In genomic region chr15:28227316-28227715, GRCm38 (mm10) we compare ENCODE assay signal across 26 mouse cellular contexts. TPM values are rescaled to one million over a fixed set of nuclear protein-coding genes. Genes with fewer than 3 reads are reported as not detected.
DNase-seq lines count a peak whose midpoint lies in the region; ATAC-seq and TF ChIP-seq lines count a peak whose summit lies in the region.
"Had no signal": no experiment of that assay in that cellular context is flagged by ENCODE, and none has a peak within 500 bp of the region (broad histone marks: within the 10 kb centered on the region; RNA-seq: fewer than 3 reads in every experiment).

No protein-coding gene starts in this region.

- TF ChIP-seq CTCF in cerebellum, adult 2 months (IDR thresholded peaks at IDR 0.05; ENCODE audit: borderline replicate concordance, insufficient read depth, low read depth, low read length), result no peak

- no peak overlapping the region for H3K4me3 ChIP-seq in midbrain, embryonic 11.5 days (ENCODE audit: low read depth, low read length)
- H3K4me3 ChIP-seq in midbrain, embryonic 15.5 days, result no peak overlapping the region
- H3K4me3 ChIP-seq in forebrain, embryonic 11.5 days (ENCODE audit: low read depth, low read length), result no peak overlapping the region
- H3K4me3 ChIP-seq in cerebellum, adult 2 months (replicated peaks; ENCODE audit: insufficient read depth, low read depth, low read length), result no peak overlapping the region
- H3K4me3 ChIP-seq: embryonic facial prominence, embryonic 13.5 days; embryonic facial prominence, embryonic 15.5 days; erythroblast, embryonic 14.5 days; forebrain, embryonic 10.5 days; forebrain, embryonic 13.5 days; forebrain, embryonic 15.5 days had no signal

- H3K27ac ChIP-seq in midbrain, embryonic 11.5 days (ENCODE audit: low read depth, low read length), result no peak overlapping the region
- H3K27ac ChIP-seq in midbrain, embryonic 15.5 days, result no peak overlapping the region
- H3K27ac ChIP-seq in forebrain, embryonic 11.5 days (ENCODE audit: low read depth, low read length), result no peak overlapping the region
- H3K27ac ChIP-seq in cerebellum, adult 2 months (ENCODE audit: insufficient read depth, low read length), result no peak overlapping the region
- H3K27ac ChIP-seq: embryonic facial prominence, embryonic 13.5 days; embryonic facial prominence, embryonic 15.5 days; forebrain, embryonic 10.5 days; forebrain, embryonic 13.5 days; forebrain, embryonic 15.5 days had no signal

- peak; percentile 39 for DNase-seq in midbrain, embryonic 11.5 days (ENCODE audit: low spot score, missing footprints)
- DNase-seq in R1 (ENCODE audit: low read depth, low spot score), result peak; percentile 57
- no peak for DNase-seq in forebrain, embryonic 11.5 days (ENCODE audit: low spot score)
- no peak for DNase-seq in cerebellum, adult 2 months
- DNase-seq: adrenal gland, adult 8-10 months; adrenal gland, postnatal 14 days; adrenal gland, postnatal 36 days; B cell, adult 2 months; cerebellum, adult 11-12 months; cerebellum, adult 8-10 months; cerebellum, adult 9-11 months; cerebellum, postnatal 14 days; cerebellum, postnatal 36 days; embryo, embryonic 11 days; forebrain, postnatal 0 days had no signal

- WGBS in midbrain, embryonic 11.5 days, result 60% methylated on average over 3 of the region's 3 CpGs
- 62% methylated on average over 3 of the region's 3 CpGs for WGBS in midbrain, embryonic 15.5 days
- 62% methylated on average over 3 of the region's 3 CpGs for WGBS in forebrain, embryonic 11.5 days
- 65% methylated on average over 3 of the region's 3 CpGs for WGBS in cerebellum, adult 2 months

- no peaks in the 10 kb centered on the region for H3K27me3 ChIP-seq in midbrain, embryonic 11.5 days (ENCODE audit: control insufficient read depth, insufficient read depth, low read length)
- no peaks in the 10 kb centered on the region for H3K27me3 ChIP-seq in midbrain, embryonic 15.5 days (replicated peaks)
- H3K27me3 ChIP-seq in forebrain, embryonic 11.5 days (ENCODE audit: control insufficient read depth, insufficient read depth, low read length), result no peaks in the 10 kb centered on the region
- no peaks in the 10 kb centered on the region for H3K27me3 ChIP-seq in cerebellum, adult 2 months (ENCODE audit: control insufficient read depth, insufficient read depth, low read length)
- H3K27me3 ChIP-seq: embryonic facial prominence, embryonic 13.5 days; embryonic facial prominence, embryonic 15.5 days; forebrain, embryonic 13.5 days; forebrain, embryonic 15.5 days had no signal

- no peaks in the 10 kb centered on the region for H3K9me3 ChIP-seq in midbrain, embryonic 11.5 days (ENCODE audit: control insufficient read depth, low read length)
- H3K9me3 ChIP-seq in midbrain, embryonic 15.5 days, result no peaks in the 10 kb centered on the region
- no peaks in the 10 kb centered on the region for H3K9me3 ChIP-seq in forebrain, embryonic 11.5 days (ENCODE audit: control insufficient read depth, low read length)
- H3K9me3 ChIP-seq: embryonic facial prominence, embryonic 13.5 days; embryonic facial prominence, embryonic 15.5 days; forebrain, embryonic 10.5 days; forebrain, embryonic 13.5 days; forebrain, embryonic 15.5 days had no signal

- ATAC-seq in midbrain, embryonic 11.5 days (ENCODE audit: low FRiP score), result no peak
- no peak for ATAC-seq in midbrain, embryonic 15.5 days (replicated peaks)
- ATAC-seq in forebrain, embryonic 11.5 days (replicated peaks; ENCODE audit: low FRiP score), result no peak
- ATAC-seq: activated CD4-positive, CD25-positive, alpha-beta regulatory T cell, adult 4 months; CD4-positive, CD25-positive, alpha-beta regulatory T cell, adult 4 months; forebrain, embryonic 13.5 days; forebrain, embryonic 15.5 days; forebrain, postnatal 0 days; Patski had no signal

- H3K36me3 ChIP-seq in midbrain, embryonic 11.5 days (ENCODE audit: control insufficient read depth, insufficient read depth, low read length), result no peaks in the 10 kb centered on the region
- H3K36me3 ChIP-seq in midbrain, embryonic 15.5 days (replicated peaks), result no peaks in the 10 kb centered on the region
- H3K36me3 ChIP-seq in forebrain, embryonic 11.5 days (ENCODE audit: control insufficient read depth, insufficient read depth, low read length), result no peaks in the 10 kb centered on the region
- H3K36me3 ChIP-seq: embryonic facial prominence, embryonic 13.5 days; embryonic facial prominence, embryonic 15.5 days; forebrain, embryonic 10.5 days; forebrain, embryonic 15.5 days; G1E had no signal

- H3K4me2 ChIP-seq in midbrain, embryonic 11.5 days, result no peak overlapping the region
- H3K4me2 ChIP-seq in midbrain, embryonic 15.5 days, result no peak overlapping the region
- H3K4me2 ChIP-seq in forebrain, embryonic 11.5 days (ENCODE audit: low read depth, low read length, severe bottlenecking), result no peak overlapping the region
- H3K4me2 ChIP-seq: embryonic facial prominence, embryonic 13.5 days; embryonic facial prominence, embryonic 15.5 days; forebrain, embryonic 13.5 days; forebrain, embryonic 15.5 days had no signal

- TF ChIP-seq POLR2A in cerebellum, adult 2 months (IDR thresholded peaks at IDR 0.05; ENCODE audit: borderline replicate concordance, insufficient read depth, low read length), result no peak

- no peaks in the 10 kb centered on the region for H3K4me1 ChIP-seq in midbrain, embryonic 11.5 days (ENCODE audit: control insufficient read depth, insufficient read depth, low read length)
- no peaks in the 10 kb centered on the region for H3K4me1 ChIP-seq in midbrain, embryonic 15.5 days
- H3K4me1 ChIP-seq in forebrain, embryonic 11.5 days (replicated peaks; ENCODE audit: control insufficient read depth, insufficient read depth, low read length), result no peaks in the 10 kb centered on the region
- H3K4me1 ChIP-seq in cerebellum, adult 2 months (ENCODE audit: control insufficient read depth, insufficient read depth, low read length), result no peaks in the 10 kb centered on the region
- H3K4me1 ChIP-seq: embryonic facial prominence, embryonic 13.5 days; embryonic facial prominence, embryonic 15.5 days; forebrain, embryonic 10.5 days; forebrain, embryonic 13.5 days; forebrain, embryonic 15.5 days had no signal

- no peak overlapping the region for H3K9ac ChIP-seq in midbrain, embryonic 11.5 days (ENCODE audit: low read length)
- no peak overlapping the region for H3K9ac ChIP-seq in midbrain, embryonic 15.5 days
- H3K9ac ChIP-seq in forebrain, embryonic 11.5 days (ENCODE audit: low read length), result no peak overlapping the region
- H3K9ac ChIP-seq: embryonic facial prominence, embryonic 13.5 days; embryonic facial prominence, embryonic 15.5 days; forebrain, embryonic 13.5 days; forebrain, embryonic 15.5 days; forebrain, postnatal 0 days had no signal

RNA-seq across cellular contexts. Expression of gene Dnah5, which starts 23.8 kb away (rescaled TPM):
- polyA plus RNA-seq in midbrain, embryonic 11.5 days (2014; fragmentation: Nextera tagmentation; extraction: Ambion mirVana), result 0.30 and 0.33 TPM in 2 replicates
- 0.25 and 0.27 TPM in 2 replicates for polyA plus RNA-seq in midbrain, embryonic 15.5 days (2015; fragmentation: Nextera tagmentation; extraction: Ambion mirVana)
- polyA plus RNA-seq in forebrain, embryonic 11.5 days (2014; fragmentation: Nextera tagmentation; extraction: Ambion mirVana), result 0.05 and 0.08 TPM in 2 replicates
- polyA plus RNA-seq in cerebellum, adult 2 months (2012; rRNA removed), result 0.25 TPM in 2 replicates
- polyA plus RNA-seq: CD4-positive, CD25-positive, alpha-beta regulatory T cell, adult 4 months; erythroblast, embryonic 14.5 days; G1E had no signal

Comparison
In these comparisons a context has a peak if more than half of its experiments do, and no peak if none do; other contexts are left out.
1. DNase-seq: peak in midbrain, embryonic 11.5 days (single experiment) and R1 (single experiment); none in forebrain, embryonic 11.5 days (single experiment) and cerebellum, adult 2 months (0 of 2).